Mouse (Mus musculus) intestine, postnatal 0 days (tissue): ENCODE measurements at regions not wholly inside any gene's neighbourhood (a gene's known extent, or its start where the extent isn't known, plus 50 kb on each side); places are given as distances from the start of the nearest gene placed in this dataset.

ENCODE experiments used
- ATAC-seq: fragments of 200-750 bp; cut with Nextera tagmentation; 2 replicates; pipeline ENCODE4 v1.8.0; 2017; ENCODE audit warnings: mild to moderate bottlenecking, moderate TSS enrichment, moderate library complexity
- H3K27ac ChIP-seq: fragments of 300-500 bp; sonication (generic); 2 replicates; pipeline ENCODE4 v1.5.1; 2014; ENCODE audit warnings: mild to moderate bottlenecking, low read depth, low read length, moderate library complexity
- H3K27me3 ChIP-seq: fragments of 300-500 bp; sonication (generic); replicated peaks from 2 replicates; pipeline ENCODE4 v1.6.1; 2014; ENCODE audit warnings: low read length, mixed read lengths; ENCODE audit not compliant: control insufficient read depth, insufficient read depth
- H3K36me3 ChIP-seq: fragments of 300-500 bp; sonication (generic); 2 replicates; pipeline ENCODE4 v1.6.1; 2014; ENCODE audit warnings: mild to moderate bottlenecking, moderate library complexity; ENCODE audit not compliant: control insufficient read depth, insufficient read depth
- H3K4me1 ChIP-seq: fragments of 300-500 bp; sonication (generic); replicated peaks from 2 replicates; pipeline ENCODE4 v1.6.1; 2014; ENCODE audit warnings: antibody characterized with exemption, low read length, mixed read lengths; ENCODE audit not compliant: control insufficient read depth, insufficient read depth
- H3K4me2 ChIP-seq: fragments of 300-500 bp; sonication (generic); replicated peaks from 2 replicates; pipeline ENCODE4 v1.6.1; 2014; ENCODE audit warnings: low read depth, mild to moderate bottlenecking, moderate library complexity
- H3K4me3 ChIP-seq: fragments of 300-500 bp; sonication (generic); 2 replicates; pipeline ENCODE4 v1.5.1; 2014; ENCODE audit warnings: low read depth, low read length
- H3K9ac ChIP-seq: fragments of 300-500 bp; sonication (generic); 2 replicates; pipeline ENCODE4 v1.6.1; 2014; ENCODE audit warnings: mild to moderate bottlenecking, low read depth, low read length
- H3K9me3 ChIP-seq: fragments of 300-500 bp; sonication (generic); 2 replicates; pipeline ENCODE4 v1.6.1; 2016; ENCODE audit warnings: mixed run types; ENCODE audit not compliant: control insufficient read depth
- CTCF ChIP-seq: sonication (generic); IDR thresholded peaks from 2 replicates; pipeline ENCODE4 v1.5.1; 2016; ENCODE audit warnings: low read depth, mild to moderate bottlenecking, control low read depth, antibody characterized with exemption, moderate library complexity
- WGBS: fragments of 180-500 bp; shearing (Covaris S2); extraction: QIAGEN DNeasy Blood & Tissue Kit; methylation state at CpG from one replicate; pipeline ENCODE4 v1.1.7; 2014; 5-methylcytosine and 5-hydroxymethylcytosine counted together

DNA sequence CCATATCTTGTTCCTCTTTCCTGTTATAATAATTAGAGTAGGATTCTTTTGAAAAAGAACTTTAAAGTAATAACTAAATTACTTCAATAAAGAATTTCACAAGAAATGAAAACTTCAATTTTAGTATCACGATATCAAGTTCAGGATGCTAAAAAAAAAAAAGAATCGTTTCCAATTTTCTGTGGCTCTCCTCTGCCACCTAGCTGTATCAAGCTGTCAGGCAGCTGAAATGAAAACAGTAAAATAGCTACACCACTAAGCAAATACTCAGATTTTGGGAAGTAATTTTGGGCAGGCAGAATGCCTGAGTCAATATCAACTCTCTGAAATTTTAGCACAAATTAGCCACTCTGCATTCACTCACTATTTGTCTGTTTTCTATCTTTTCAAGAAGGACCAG lies 694.5 kb upstream of the Arrdc3 start:
- 81% methylated on average over 2 of the region's 2 CpGs for WGBS
- TF ChIP-seq CTCF: peak; percentile 11; the same call in 1 of the 2 replicates
- no peak overlapping the region for H3K4me2 ChIP-seq

GRCm38 (mm10) chr13:80195065-80195605 lies 688.0 kb upstream of the Arrdc3 start:
- H3K4me2 ChIP-seq: no peak overlapping the region
- H3K9me3 ChIP-seq: no peaks in the 10 kb centered on the region
- no peak overlapping the region for H3K4me3 ChIP-seq
- no peak overlapping the region for H3K9ac ChIP-seq
- no peaks in the 10 kb centered on the region for H3K4me1 ChIP-seq
- H3K36me3 ChIP-seq: no peaks in the 10 kb centered on the region
- no peak overlapping the region for H3K27ac ChIP-seq
- 30% methylated on average over 5 of the region's 5 CpGs for WGBS
- no peaks in the 10 kb centered on the region for H3K27me3 ChIP-seq
- no peak for TF ChIP-seq CTCF
- ATAC-seq: no peak

More for the DNA sequence above, 694.5 kb upstream of the Arrdc3 start:
- no peaks in the 10 kb centered on the region for H3K9me3 ChIP-seq
- no peak overlapping the region for H3K4me3 ChIP-seq
- ATAC-seq: no peak
- H3K9ac ChIP-seq: no peak overlapping the region
- no peaks in the 10 kb centered on the region for H3K4me1 ChIP-seq
- no peaks in the 10 kb centered on the region for H3K36me3 ChIP-seq
- no peaks in the 10 kb centered on the region for H3K27me3 ChIP-seq
- H3K27ac ChIP-seq: no peak overlapping the region

DNA sequence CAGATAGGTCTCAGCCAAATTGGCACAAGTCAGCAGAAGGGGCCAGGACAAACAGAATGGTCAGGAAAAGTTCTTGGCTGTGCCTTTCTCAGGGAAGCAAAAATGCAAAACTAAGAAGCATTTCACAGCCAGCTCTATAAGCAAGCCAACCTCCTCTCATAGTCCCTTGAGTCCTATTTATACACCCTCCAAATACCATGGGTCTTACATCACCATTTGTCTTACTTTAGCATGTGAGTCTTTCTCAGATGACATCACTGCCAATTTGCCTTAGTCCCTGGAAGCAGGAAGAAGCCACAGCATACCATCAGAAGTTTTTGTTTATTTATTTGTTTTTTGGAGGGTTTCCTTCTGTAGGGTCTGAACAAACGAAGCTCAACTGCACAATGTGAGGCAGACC lies 659.1 kb upstream of the Arrdc3 start:
- Histone ChIP-seq H3K27me3 (no peaks in the 10 kb centered on the region), H3K9me3 (no peaks in the 10 kb centered on the region), H3K4me3 (no peak overlapping the region), H3K4me2 (no peak overlapping the region), H3K4me1 (no peaks in the 10 kb centered on the region), H3K9ac (no peak overlapping the region), H3K27ac (no peak overlapping the region), H3K36me3 (no peaks in the 10 kb centered on the region)
- no peak for TF ChIP-seq CTCF
- 45% methylated on average over 1 of the region's 1 CpGs for WGBS
- ATAC-seq: no peak

DNA sequence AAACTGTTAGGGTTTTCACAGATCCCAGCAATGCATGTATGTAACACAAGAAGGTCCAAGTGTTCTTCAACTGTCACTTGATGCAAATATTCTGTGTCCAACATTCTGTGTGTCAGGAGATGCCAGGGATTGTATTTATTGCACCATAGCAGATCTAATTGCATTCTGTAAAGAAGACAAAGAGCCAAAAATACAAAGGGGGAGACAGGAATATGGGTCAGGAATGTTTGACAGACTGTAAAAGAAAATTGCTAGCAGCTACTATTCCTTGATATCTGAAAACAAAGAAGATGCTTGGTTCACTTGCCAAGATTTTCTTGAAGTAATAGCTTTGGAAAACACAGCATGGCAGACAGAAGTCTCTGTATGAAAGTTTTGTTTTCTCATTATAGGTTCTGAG lies 651.8 kb upstream of the Arrdc3 start:
- no peak for TF ChIP-seq CTCF
- H3K9me3 ChIP-seq: no peaks in the 10 kb centered on the region
- ATAC-seq: no peak
- no peaks in the 10 kb centered on the region for H3K27me3 ChIP-seq
- H3K4me3 ChIP-seq: no peak overlapping the region
- H3K36me3 ChIP-seq: no peaks in the 10 kb centered on the region
- no peak overlapping the region for H3K4me2 ChIP-seq
- H3K27ac ChIP-seq: no peak overlapping the region
- H3K9ac ChIP-seq: no peak overlapping the region
- no peaks in the 10 kb centered on the region for H3K4me1 ChIP-seq

GRCm38 (mm10) chr13:80235254-80236032 lies 647.7 kb upstream of the Arrdc3 start:
- Histone ChIP-seq H3K4me1 (no peaks in the 10 kb centered on the region), H3K36me3 (no peaks in the 10 kb centered on the region), H3K9ac (no peak overlapping the region), H3K9me3 (no peaks in the 10 kb centered on the region), H3K4me3 (no peak overlapping the region), H3K4me2 (no peak overlapping the region), H3K27me3 (no peaks in the 10 kb centered on the region), H3K27ac (no peak overlapping the region)
- no peak for TF ChIP-seq CTCF
- 73% methylated on average over 5 of the region's 5 CpGs for WGBS
- no peak for ATAC-seq

- Histone ChIP-seq H3K9me3 (no peaks in the 10 kb centered on the region), H3K36me3 (no peaks in the 10 kb centered on the region), H3K4me1 (no peaks in the 10 kb centered on the region), H3K4me2 (no peak overlapping the region), H3K27me3 (no peaks in the 10 kb centered on the region), H3K9ac (no peak overlapping the region), H3K4me3 (no peak overlapping the region), H3K27ac (no peak overlapping the region)
- WGBS: 82% methylated on average over 2 of the region's 2 CpGs
- ATAC-seq: no peak
- no peak for TF ChIP-seq CTCF
These were observed 620.4 kb upstream of the Arrdc3 start for GRCm38 (mm10) chr13:80262826-80263225.
